Mouse (Mus musculus): ENCODE data around the gene Ubc. TPM values are rescaled to one million over a fixed set of nuclear protein-coding genes. Genes with fewer than 3 reads are reported as not detected.

The Ubc gene
- total and polyA plus RNA-seq, 2 experiments from 2014 or later, result 958 to 1,306 TPM

DNA sequence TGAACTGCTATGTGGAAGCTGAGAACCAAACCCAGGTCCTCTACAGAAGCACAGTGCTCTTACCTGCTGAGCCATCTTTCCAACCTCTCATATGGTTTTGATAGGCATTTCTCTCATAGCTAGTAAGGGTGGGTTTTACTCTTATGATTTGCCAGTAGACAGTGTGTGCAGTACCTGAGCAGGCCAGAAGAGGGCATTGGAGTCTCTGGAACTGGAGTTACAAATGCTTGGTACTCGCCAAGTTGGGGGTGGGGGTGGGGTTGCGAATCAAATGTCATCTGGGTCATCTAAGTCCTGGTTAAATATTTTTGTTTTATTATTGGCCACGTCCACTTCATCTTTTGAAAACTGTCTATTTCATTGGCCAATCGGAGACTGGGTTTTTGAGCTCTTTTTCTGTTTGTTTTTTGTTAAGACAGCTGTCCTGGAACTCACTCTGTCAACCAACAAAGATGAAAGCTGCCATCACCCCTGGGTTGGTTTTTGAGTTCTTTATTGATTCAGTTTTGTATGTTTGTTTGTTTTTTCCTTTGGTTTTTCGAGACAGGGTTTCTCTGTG lies 22.0 kb upstream of the Ubc start:
- no peak overlapping the region for H3K4me3 ChIP-seq (ENCODE audit: low read depth, low read length)
- no peaks in the 10 kb centered on the region for H3K27me3 ChIP-seq (ENCODE audit: insufficient read depth, low read length)
- no peak overlapping the region for H3K4me2 ChIP-seq (ENCODE audit: low read depth, low read length, poor library complexity, severe bottlenecking)
- no peak for ATAC-seq (ENCODE audit: low FRiP score)
- DNase-seq (ENCODE audit: low spot score), result peak; percentile 62
- H3K4me1 ChIP-seq (ENCODE audit: insufficient read depth, low read length), result peaks cover 4% of the 10 kb centered on the region; the same call in 1 of the 2 replicates
- no peak overlapping the region for H3K27ac ChIP-seq (ENCODE audit: low read depth, low read length)
- no peaks in the 10 kb centered on the region for H3K9me3 ChIP-seq (ENCODE audit: low read length)
- peak; percentile 75 for TF ChIP-seq CTCF (IDR thresholded peaks at IDR 0.05)
- peaks cover 36% of the 10 kb centered on the region for H3K36me3 ChIP-seq (ENCODE audit: insufficient read depth, low read length)
- 58% methylated on average over 5 of the region's 5 CpGs for WGBS
- no peak overlapping the region for H3K9ac ChIP-seq (replicated peaks; ENCODE audit: low read length, poor library complexity, severe bottlenecking)

DNA sequence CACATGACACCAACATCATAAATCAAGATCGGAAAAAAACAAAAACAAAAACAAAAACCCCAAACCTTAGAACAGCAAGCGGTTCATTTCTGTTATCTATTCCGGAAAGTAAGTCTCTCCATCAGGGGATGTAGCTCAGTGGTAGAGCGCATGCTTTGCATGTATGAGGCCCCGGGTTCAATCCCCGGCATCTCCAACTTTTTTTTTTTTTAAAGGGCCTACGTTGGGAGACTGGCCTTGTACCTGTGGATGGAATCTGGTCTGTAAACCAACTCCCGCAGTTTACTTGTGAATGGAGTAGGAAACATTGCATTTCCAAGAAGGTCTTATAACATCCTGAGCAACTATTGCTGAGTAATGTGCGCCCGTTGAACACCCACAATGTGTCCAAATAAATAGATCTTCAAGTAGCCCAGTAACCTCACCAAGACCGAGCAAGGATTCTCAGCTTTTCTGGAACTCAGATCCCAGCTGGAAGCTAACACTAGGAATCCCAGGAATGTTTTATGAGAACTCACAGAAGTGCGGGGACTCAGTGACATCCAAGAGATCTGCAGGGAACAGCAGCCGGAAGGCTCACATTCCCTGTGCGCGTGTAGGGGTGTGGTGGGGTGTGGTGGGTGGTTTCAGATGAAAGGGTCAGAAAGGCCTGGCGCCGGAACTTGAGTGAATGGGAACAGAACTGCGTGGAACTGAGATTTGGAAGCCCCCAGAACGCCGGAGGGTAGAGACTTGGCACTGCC lies 19.5 kb upstream of the Ubc start:
- DNase-seq (ENCODE audit: low spot score), result peak; percentile 71
- H3K27ac ChIP-seq (ENCODE audit: low read depth, low read length), result 0 out of 2 replicates have a peak overlapping the region, but pooled peaks have one; percentile 55

DNA sequence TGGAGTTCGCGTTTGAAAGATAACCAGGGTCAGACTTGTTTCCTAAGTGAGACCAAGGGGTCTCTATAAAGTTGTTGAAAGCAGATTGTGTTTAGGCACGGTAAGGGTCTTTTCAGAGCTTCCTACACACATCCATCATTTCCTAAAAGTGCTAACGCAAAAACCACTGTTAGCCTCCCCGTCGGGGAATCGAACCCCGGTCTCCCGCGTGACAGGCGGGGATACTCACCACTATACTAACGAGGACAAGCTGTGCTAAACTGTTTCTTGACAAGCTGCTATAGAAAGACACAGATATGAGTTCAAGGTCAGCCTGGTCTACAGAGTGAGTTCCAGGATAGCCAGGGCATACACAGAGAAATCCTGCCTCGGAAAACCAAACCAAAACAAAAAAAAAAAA lies 18.8 kb upstream of the Ubc start:
- ATAC-seq (ENCODE audit: low FRiP score) (no peak), DNase-seq (ENCODE audit: low spot score) (peak; percentile 89)
- H3K27me3 ChIP-seq (ENCODE audit: insufficient read depth, low read length), result no peaks in the 10 kb centered on the region
- peaks cover 9% of the 10 kb centered on the region for H3K36me3 ChIP-seq (ENCODE audit: insufficient read depth, low read length)
- no peak for TF ChIP-seq CTCF (IDR thresholded peaks at IDR 0.05)
- WGBS, result 1% methylated on average over 13 of the region's 13 CpGs
- H3K4me1 ChIP-seq (ENCODE audit: insufficient read depth, low read length), result peaks cover 8% of the 10 kb centered on the region; the same call in 1 of the 2 replicates
- H3K4me3 ChIP-seq (ENCODE audit: low read depth, low read length), result peak overlapping the region; percentile 27
- H3K9me3 ChIP-seq (ENCODE audit: low read length), result no peaks in the 10 kb centered on the region
- H3K9ac ChIP-seq (replicated peaks; ENCODE audit: low read length, poor library complexity, severe bottlenecking), result no peak overlapping the region
- peak overlapping the region; percentile 32 for H3K4me2 ChIP-seq (ENCODE audit: low read depth, low read length, poor library complexity, severe bottlenecking)
- 0 out of 2 replicates have a peak overlapping the region, but pooled peaks have one; percentile 55 for H3K27ac ChIP-seq (ENCODE audit: low read depth, low read length)

More for the DNA sequence above, 19.5 kb upstream of the Ubc start:
- Histone ChIP-seq H3K9me3 (ENCODE audit: low read length) (no peaks in the 10 kb centered on the region), H3K9ac (replicated peaks; ENCODE audit: low read length, poor library complexity, severe bottlenecking) (no peak overlapping the region), H3K4me1 (ENCODE audit: insufficient read depth, low read length) (peaks cover 8% of the 10 kb centered on the region; the same call in 1 of the 2 replicates), H3K36me3 (ENCODE audit: insufficient read depth, low read length) (peaks cover 13% of the 10 kb centered on the region), H3K27me3 (ENCODE audit: insufficient read depth, low read length) (no peaks in the 10 kb centered on the region), H3K4me2 (ENCODE audit: low read depth, low read length, poor library complexity, severe bottlenecking) (peak overlapping the region; percentile 32), H3K4me3 (ENCODE audit: low read depth, low read length) (peak overlapping the region; percentile 27)
- TF ChIP-seq CTCF (IDR thresholded peaks at IDR 0.05), result no peak
- no peak for ATAC-seq (ENCODE audit: low FRiP score)
- 13% methylated on average over 20 of the region's 20 CpGs for WGBS

DNA sequence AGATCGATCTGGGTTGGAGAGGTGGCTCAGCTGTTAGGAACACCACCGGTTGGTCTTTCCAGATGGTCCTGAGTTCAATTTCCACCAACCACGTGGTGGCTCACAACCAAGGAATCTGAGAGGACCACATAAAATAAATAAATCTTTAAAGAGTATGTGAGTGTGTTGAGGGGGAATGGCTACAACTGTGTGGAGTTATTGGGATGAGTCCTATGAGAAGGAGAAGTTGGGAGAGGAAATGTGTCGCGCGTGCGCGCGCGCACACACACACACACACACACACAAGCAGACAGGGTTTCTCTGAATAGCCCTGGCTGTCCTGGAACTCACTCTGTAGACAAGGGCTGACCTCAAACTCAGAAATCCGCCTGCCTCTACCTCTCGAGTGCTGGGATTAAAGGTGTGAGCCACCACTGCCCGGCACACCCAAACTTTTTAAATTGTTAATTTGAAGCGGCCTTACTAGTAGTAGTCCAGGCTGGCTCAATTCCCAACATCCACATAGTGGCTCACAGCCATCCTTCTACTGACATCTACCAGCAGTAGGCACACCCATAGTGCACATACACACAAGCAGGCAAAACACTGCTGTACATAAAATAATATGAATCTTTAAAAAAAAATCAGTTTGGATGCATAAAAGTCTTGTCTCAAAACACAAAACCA lies 18.0 kb upstream of the Ubc start:
- 77% methylated on average over 14 of the region's 14 CpGs for WGBS
- 0 out of 2 replicates have a peak overlapping the region, but pooled peaks have one; percentile 98 for H3K27ac ChIP-seq (ENCODE audit: low read depth, low read length)
- no peak for ATAC-seq (ENCODE audit: low FRiP score)

DNA sequence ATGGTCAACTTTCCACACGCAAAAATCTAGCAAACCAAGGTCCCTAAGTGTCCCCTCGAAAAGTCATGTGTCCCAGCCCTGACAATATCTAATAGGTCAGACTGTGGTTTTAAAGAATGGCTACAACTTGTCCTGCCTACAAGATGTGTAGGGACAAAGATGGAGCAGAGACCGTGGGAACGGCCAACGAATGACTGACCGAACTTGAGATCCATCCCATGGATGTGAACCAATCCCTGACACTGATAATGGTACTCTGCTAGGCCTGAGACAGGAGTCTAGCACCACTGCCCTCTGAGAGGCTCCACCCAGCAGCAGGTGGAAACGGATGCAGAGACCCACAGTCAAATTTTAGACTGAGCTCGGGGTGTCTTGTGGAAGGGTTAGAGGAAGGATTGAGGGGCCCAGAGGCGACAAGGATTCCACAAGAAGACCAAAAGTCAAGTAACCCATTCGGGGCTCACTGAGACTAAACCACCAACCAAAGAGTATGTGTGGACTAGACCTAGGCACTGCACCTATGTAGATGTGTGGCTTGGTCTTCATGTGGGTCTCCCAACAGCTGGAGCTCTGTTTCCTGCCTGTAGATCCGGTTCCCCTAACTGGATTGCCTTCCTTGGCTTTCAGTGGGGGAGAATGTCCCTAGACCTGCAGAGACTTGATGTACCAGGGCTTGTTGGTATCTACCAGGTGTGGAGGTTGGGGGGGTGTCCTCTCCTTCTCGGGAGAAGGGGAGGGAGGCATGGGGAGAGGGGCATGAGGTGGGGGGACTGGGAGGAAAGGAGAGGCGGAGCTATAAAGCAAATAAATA lies 17.2 kb upstream of the Ubc start:
- H3K4me3 ChIP-seq (ENCODE audit: low read depth, low read length), result peak overlapping the region; percentile 47
- H3K36me3 ChIP-seq (ENCODE audit: insufficient read depth, low read length), result no peaks in the 10 kb centered on the region
- peaks cover 8% of the 10 kb centered on the region; the same call in 1 of the 2 replicates for H3K4me1 ChIP-seq (ENCODE audit: insufficient read depth, low read length)
- H3K9me3 ChIP-seq (ENCODE audit: low read length), result no peaks in the 10 kb centered on the region
- DNase-seq (ENCODE audit: low spot score), result no peak
- no peak for TF ChIP-seq CTCF (IDR thresholded peaks at IDR 0.05)
- H3K9ac ChIP-seq (replicated peaks; ENCODE audit: low read length, poor library complexity, severe bottlenecking), result no peak overlapping the region
- H3K27ac ChIP-seq (ENCODE audit: low read depth, low read length), result peak overlapping the region; percentile 98
- H3K4me2 ChIP-seq (ENCODE audit: low read depth, low read length, poor library complexity, severe bottlenecking), result peak overlapping the region; percentile 73
- ATAC-seq (ENCODE audit: low FRiP score), result no peak
- no peaks in the 10 kb centered on the region for H3K27me3 ChIP-seq (ENCODE audit: insufficient read depth, low read length)
- WGBS, result 65% methylated on average over 13 of the region's 13 CpGs

More for the DNA sequence above, 18.0 kb upstream of the Ubc start:
- Histone ChIP-seq H3K9me3 (ENCODE audit: low read length) (no peaks in the 10 kb centered on the region), H3K27me3 (ENCODE audit: insufficient read depth, low read length) (no peaks in the 10 kb centered on the region), H3K4me3 (ENCODE audit: low read depth, low read length) (no peak overlapping the region), H3K36me3 (ENCODE audit: insufficient read depth, low read length) (0 out of 2 replicates have a peak, but pooled peaks cover 2% of the 10 kb centered on the region), H3K9ac (replicated peaks; ENCODE audit: low read length, poor library complexity, severe bottlenecking) (no peak overlapping the region), H3K4me1 (ENCODE audit: insufficient read depth, low read length) (peaks cover 8% of the 10 kb centered on the region; the same call in 1 of the 2 replicates), H3K4me2 (ENCODE audit: low read depth, low read length, poor library complexity, severe bottlenecking) (no peak overlapping the region)
- no peak for DNase-seq (ENCODE audit: low spot score)
- TF ChIP-seq CTCF (IDR thresholded peaks at IDR 0.05), result no peak
